Mouse (Mus musculus): ENCODE measurements around the gene Ace. TPM values are rescaled to one million over a fixed set of nuclear protein-coding genes. Genes with fewer than 3 reads are reported as not detected.

Gene Ace
- polyA plus RNA-seq, 1 experiment = 1.3 TPM

DNA sequence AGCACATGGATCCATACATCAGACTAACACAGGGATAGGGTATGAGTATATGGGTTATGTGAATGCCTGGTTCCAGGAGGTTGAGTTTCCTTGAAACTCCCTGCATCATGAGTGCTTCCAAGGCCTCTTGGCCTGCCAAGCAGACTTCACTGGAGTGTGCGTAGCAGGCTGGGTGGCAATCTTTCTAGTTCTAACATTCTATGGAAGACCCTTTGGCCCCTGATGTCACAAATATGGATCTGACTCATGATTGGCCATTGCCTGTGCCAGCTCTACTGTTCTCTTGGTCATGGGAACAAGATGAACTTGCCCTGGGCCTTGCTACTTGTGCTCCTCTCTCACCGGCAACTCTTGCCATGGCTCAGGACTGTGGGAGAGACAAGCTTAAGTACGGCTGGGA is 26.6 kb downstream of the Ace start, which contains the start of gene Ace3:
TSS of gene Ace3 (plus strand) at position 301 of the 400 bp plus-strand sequence.
- Histone ChIP-seq H3K27me3 (ENCODE audit: control insufficient read depth, insufficient read depth, insufficient read length) (peaks cover 74% of the 10 kb centered on the region), H3K79me2 (ENCODE audit: control insufficient read depth, insufficient read depth) (no peaks in the 10 kb centered on the region), H3K4me2 (ENCODE audit: low read depth) (no peak within 1 kb of the TSS), H3K36me3 (ENCODE audit: control insufficient read depth, insufficient read depth) (no peaks in the 10 kb centered on the region), H3ac (ENCODE audit: control insufficient read depth, insufficient read length) (no peak within 1 kb of the TSS), H3K4me3 (no peak within 1 kb of the TSS)
- TF ChIP-seq POLR2A (IDR thresholded peaks at IDR 0.05; ENCODE audit: insufficient read length, low read depth) (no peak), REST (IDR thresholded peaks at IDR 0.05; ENCODE audit: insufficient read depth, insufficient read length) (no peak), E2F4 (IDR thresholded peaks at IDR 0.05; ENCODE audit: insufficient read depth) (no peak), POLR2AphosphoS2 (IDR thresholded peaks at IDR 0.05; ENCODE audit: insufficient read length, low read depth) (no peak), TCF3 (IDR thresholded peaks at IDR 0.05; ENCODE audit: insufficient read length, low read depth) (no peak), TCF12 (IDR thresholded peaks at IDR 0.05; ENCODE audit: insufficient read depth, poor library complexity, severe bottlenecking) (no peak), SRF (IDR thresholded peaks at IDR 0.05; ENCODE audit: control insufficient read depth, insufficient read length, low read depth) (no peak), MYOD1 (IDR thresholded peaks at IDR 0.05; ENCODE audit: control insufficient read depth in 1 of 3, insufficient read length in 2 of 3, low read depth in 2 of 3) (no peak), CEBPB (IDR thresholded peaks at IDR 0.05; ENCODE audit: insufficient read depth, poor library complexity, severe bottlenecking) (no peak), MYOG (IDR thresholded peaks at IDR 0.05; ENCODE audit: control insufficient read depth in 1 of 3, insufficient read depth in 1 of 3, insufficient read length in 2 of 3, low read depth in 2 of 3) (no peak), USF1 (IDR thresholded peaks at IDR 0.05; ENCODE audit: low read depth) (no peak), MAX (IDR thresholded peaks at IDR 0.05; ENCODE audit: low read depth) (no peak)

DNA sequence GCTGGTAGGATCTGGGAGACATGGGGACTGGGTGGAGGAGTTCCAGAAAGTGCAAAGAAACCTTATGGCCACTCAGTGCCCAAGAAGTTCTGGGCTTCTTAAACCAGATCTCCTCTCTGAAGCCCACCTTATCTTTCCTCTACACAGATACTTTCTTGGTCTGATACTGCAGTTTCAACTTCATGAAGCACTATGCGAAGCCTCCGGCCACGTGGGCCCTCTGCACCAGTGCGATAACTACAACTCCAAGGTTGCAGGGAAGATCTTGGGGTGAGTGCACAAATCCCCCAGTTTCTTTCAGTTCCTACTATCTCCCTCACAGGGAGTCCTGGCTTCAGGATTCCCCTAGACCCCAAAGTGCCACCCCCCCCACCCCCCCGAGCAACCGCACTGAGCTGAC is 32.3 kb downstream of the Ace start:
- Histone ChIP-seq H3K4me3 (no peak overlapping the region), H3K4me2 (ENCODE audit: low read depth) (no peak overlapping the region), H3K79me2 (ENCODE audit: control insufficient read depth, insufficient read depth) (no peaks in the 10 kb centered on the region), H3K27me3 (ENCODE audit: control insufficient read depth, insufficient read depth, insufficient read length) (peaks cover 62% of the 10 kb centered on the region), H3ac (ENCODE audit: control insufficient read depth, insufficient read length) (no peak overlapping the region), H3K36me3 (ENCODE audit: control insufficient read depth, insufficient read depth) (no peaks in the 10 kb centered on the region)
- no peak for TF ChIP-seq SRF (IDR thresholded peaks at IDR 0.05; ENCODE audit: control insufficient read depth, insufficient read length, low read depth)
- TF ChIP-seq E2F4 (IDR thresholded peaks at IDR 0.05; ENCODE audit: insufficient read depth) = no peak
- no peak for TF ChIP-seq MYOD1 (IDR thresholded peaks at IDR 0.05; ENCODE audit: control insufficient read depth in 1 of 3, insufficient read length in 2 of 3, low read depth in 2 of 3)
- TF ChIP-seq MAX (IDR thresholded peaks at IDR 0.05; ENCODE audit: low read depth) = no peak
- no peak for TF ChIP-seq TCF3 (IDR thresholded peaks at IDR 0.05; ENCODE audit: insufficient read length, low read depth)
- no peak for TF ChIP-seq POLR2A (IDR thresholded peaks at IDR 0.05; ENCODE audit: insufficient read length, low read depth)
- no peak for TF ChIP-seq MYOG (IDR thresholded peaks at IDR 0.05; ENCODE audit: control insufficient read depth in 1 of 3, insufficient read depth in 1 of 3, insufficient read length in 2 of 3, low read depth in 2 of 3)
- no peak for TF ChIP-seq USF1 (IDR thresholded peaks at IDR 0.05; ENCODE audit: low read depth)
- no peak for TF ChIP-seq POLR2AphosphoS2 (IDR thresholded peaks at IDR 0.05; ENCODE audit: insufficient read length, low read depth)
- TF ChIP-seq TCF12 (IDR thresholded peaks at IDR 0.05; ENCODE audit: insufficient read depth, poor library complexity, severe bottlenecking) = no peak
- TF ChIP-seq REST (IDR thresholded peaks at IDR 0.05; ENCODE audit: insufficient read depth, insufficient read length) = no peak
- TF ChIP-seq CEBPB (IDR thresholded peaks at IDR 0.05; ENCODE audit: insufficient read depth, poor library complexity, severe bottlenecking) = no peak

DNA sequence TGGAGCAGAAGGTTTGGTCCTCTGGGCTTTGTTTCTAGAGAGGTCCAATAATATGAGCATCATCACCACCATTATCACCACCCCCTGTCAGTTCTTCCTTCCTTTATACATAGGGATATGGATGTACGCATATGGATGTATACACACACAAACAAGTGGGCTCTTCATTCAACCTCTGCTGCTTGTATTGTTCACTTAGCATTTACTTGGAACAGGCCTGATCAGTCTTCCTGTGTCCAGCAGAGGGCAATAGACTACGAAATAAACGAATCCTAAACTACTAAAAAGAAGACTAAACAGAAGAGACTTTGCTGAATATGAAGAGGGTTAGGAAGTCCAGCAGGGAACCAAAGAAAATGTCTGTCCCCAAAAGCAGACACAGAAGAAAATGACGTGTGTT is 34.0 kb downstream of the Ace start:
- Histone ChIP-seq H3K4me3 (no peak overlapping the region), H3K36me3 (ENCODE audit: control insufficient read depth, insufficient read depth) (no peaks in the 10 kb centered on the region), H3K79me2 (ENCODE audit: control insufficient read depth, insufficient read depth) (no peaks in the 10 kb centered on the region), H3ac (ENCODE audit: control insufficient read depth, insufficient read length) (no peak overlapping the region), H3K27me3 (ENCODE audit: control insufficient read depth, insufficient read depth, insufficient read length) (peaks cover 45% of the 10 kb centered on the region), H3K4me2 (ENCODE audit: low read depth) (no peak overlapping the region)
- TF ChIP-seq MYOG (IDR thresholded peaks at IDR 0.05; ENCODE audit: control insufficient read depth in 1 of 3, insufficient read depth in 1 of 3, insufficient read length in 2 of 3, low read depth in 2 of 3) (no peak), POLR2AphosphoS2 (IDR thresholded peaks at IDR 0.05; ENCODE audit: insufficient read length, low read depth) (no peak), TCF3 (IDR thresholded peaks at IDR 0.05; ENCODE audit: insufficient read length, low read depth) (no peak), TCF12 (IDR thresholded peaks at IDR 0.05; ENCODE audit: insufficient read depth, poor library complexity, severe bottlenecking) (no peak), REST (IDR thresholded peaks at IDR 0.05; ENCODE audit: insufficient read depth, insufficient read length) (no peak), USF1 (IDR thresholded peaks at IDR 0.05; ENCODE audit: low read depth) (no peak), POLR2A (IDR thresholded peaks at IDR 0.05; ENCODE audit: insufficient read length, low read depth) (no peak), CEBPB (IDR thresholded peaks at IDR 0.05; ENCODE audit: insufficient read depth, poor library complexity, severe bottlenecking) (no peak), SRF (IDR thresholded peaks at IDR 0.05; ENCODE audit: control insufficient read depth, insufficient read length, low read depth) (no peak), MAX (IDR thresholded peaks at IDR 0.05; ENCODE audit: low read depth) (no peak), E2F4 (IDR thresholded peaks at IDR 0.05; ENCODE audit: insufficient read depth) (no peak), MYOD1 (IDR thresholded peaks at IDR 0.05; ENCODE audit: control insufficient read depth in 1 of 3, insufficient read length in 2 of 3, low read depth in 2 of 3) (no peak)

DNA sequence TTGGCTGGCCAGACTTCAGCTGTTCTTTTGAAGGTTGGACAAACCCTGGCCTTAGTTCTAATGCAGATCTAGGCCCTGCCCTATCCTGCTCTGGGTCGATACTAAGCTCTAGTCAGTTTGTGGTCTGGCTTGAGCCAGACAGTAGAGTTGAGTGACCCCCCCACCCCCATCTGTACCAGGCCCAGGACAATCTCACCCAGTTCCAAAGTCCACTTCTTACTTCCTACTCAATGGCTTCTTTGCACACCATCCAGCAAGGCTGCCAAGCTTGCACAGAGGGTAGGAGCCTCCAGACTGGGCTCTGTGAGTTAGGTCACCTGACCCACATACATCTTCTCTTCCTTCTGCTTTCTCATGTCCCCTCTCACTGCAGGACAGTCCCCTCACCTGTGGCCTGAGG is 36.8 kb downstream of the Ace start:
- TF ChIP-seq POLR2AphosphoS2 (IDR thresholded peaks at IDR 0.05; ENCODE audit: insufficient read length, low read depth) (no peak), USF1 (IDR thresholded peaks at IDR 0.05; ENCODE audit: low read depth) (no peak), TCF3 (IDR thresholded peaks at IDR 0.05; ENCODE audit: insufficient read length, low read depth) (no peak), TCF12 (IDR thresholded peaks at IDR 0.05; ENCODE audit: insufficient read depth, poor library complexity, severe bottlenecking) (no peak), E2F4 (IDR thresholded peaks at IDR 0.05; ENCODE audit: insufficient read depth) (no peak), SRF (IDR thresholded peaks at IDR 0.05; ENCODE audit: control insufficient read depth, insufficient read length, low read depth) (no peak), CEBPB (IDR thresholded peaks at IDR 0.05; ENCODE audit: insufficient read depth, poor library complexity, severe bottlenecking) (no peak), POLR2A (IDR thresholded peaks at IDR 0.05; ENCODE audit: insufficient read length, low read depth) (no peak), REST (IDR thresholded peaks at IDR 0.05; ENCODE audit: insufficient read depth, insufficient read length) (no peak), MYOG (IDR thresholded peaks at IDR 0.05; ENCODE audit: control insufficient read depth in 1 of 3, insufficient read depth in 1 of 3, insufficient read length in 2 of 3, low read depth in 2 of 3) (no peak), MYOD1 (IDR thresholded peaks at IDR 0.05; ENCODE audit: control insufficient read depth in 1 of 3, insufficient read length in 2 of 3, low read depth in 2 of 3) (no peak), MAX (IDR thresholded peaks at IDR 0.05; ENCODE audit: low read depth) (no peak)
- H3K4me2 ChIP-seq (ENCODE audit: low read depth) = no peak overlapping the region
- peaks cover 36% of the 10 kb centered on the region for H3K27me3 ChIP-seq (ENCODE audit: control insufficient read depth, insufficient read depth, insufficient read length)
- H3K79me2 ChIP-seq (ENCODE audit: control insufficient read depth, insufficient read depth) = no peaks in the 10 kb centered on the region
- H3ac ChIP-seq (ENCODE audit: control insufficient read depth, insufficient read length) = no peak overlapping the region
- no peak overlapping the region for H3K4me3 ChIP-seq
- H3K36me3 ChIP-seq (ENCODE audit: control insufficient read depth, insufficient read depth) = no peaks in the 10 kb centered on the region
